Mouse (Mus musculus) midbrain, postnatal 0 days (tissue): ENCODE data around the gene Cacna2d2. TPM values are rescaled to one million over a fixed set of nuclear protein-coding genes. Genes with fewer than 3 reads are reported as not detected.
A peak's percentile ranks its signal among the peaks of the same experiment; 100 is the strongest.

Source experiments
- ATAC-seq: fragments of 200-750 bp; cut with Nextera tagmentation; 2 replicates; pipeline ENCODE4 v1.8.0; 2017; ENCODE audit warnings: moderate number of reproducible peaks, mild to moderate bottlenecking, moderate TSS enrichment, moderate library complexity; ENCODE audit not compliant: low FRiP score
- DNase-seq: peaks from one replicate; pipeline ENCODE4 v3.0.0-alpha.2; 2015; ENCODE audit warnings: low spot score
- H3K27ac ChIP-seq: fragments of 300-500 bp; sonication (generic); 2 replicates; pipeline ENCODE4 v1.5.1; 2014; ENCODE audit warnings: low read depth, mild to moderate bottlenecking, low read length, mixed read lengths
- H3K27me3 ChIP-seq: fragments of 300-500 bp; sonication (generic); 2 replicates; pipeline ENCODE4 v1.6.1; 2014; ENCODE audit warnings: low read length, control low read depth, mixed read lengths; ENCODE audit not compliant: insufficient read depth
- H3K36me3 ChIP-seq: fragments of 300-500 bp; sonication (generic); 2 replicates; pipeline ENCODE4 v1.6.1; 2014; ENCODE audit warnings: low read length, control low read depth, mixed read lengths; ENCODE audit not compliant: insufficient read depth
- H3K4me1 ChIP-seq: fragments of 300-500 bp; sonication (generic); 2 replicates; pipeline ENCODE4 v1.6.1; 2014; ENCODE audit warnings: mild to moderate bottlenecking, control low read depth, antibody characterized with exemption, low read length, mixed read lengths; ENCODE audit not compliant: insufficient read depth
- H3K4me2 ChIP-seq: fragments of 300-500 bp; sonication (generic); 2 replicates; pipeline ENCODE4 v1.6.1; 2014; ENCODE audit warnings: low read depth, mild to moderate bottlenecking, low read length, mixed read lengths; ENCODE audit not compliant: poor library complexity, severe bottlenecking
- H3K4me3 ChIP-seq: fragments of 300-500 bp; sonication (generic); 2 replicates; pipeline ENCODE4 v1.5.1; 2014; ENCODE audit warnings: low read depth, mild to moderate bottlenecking, low read length, moderate library complexity
- H3K9ac ChIP-seq: fragments of 300-500 bp; sonication (generic); replicated peaks from 2 replicates; pipeline ENCODE4 v1.6.1; 2014; ENCODE audit warnings: mild to moderate bottlenecking, low read length, moderate library complexity, mixed read lengths; ENCODE audit not compliant: poor library complexity, severe bottlenecking
- H3K9me3 ChIP-seq: fragments of 300-500 bp; sonication (generic); 2 replicates; pipeline ENCODE4 v1.6.1; 2016; ENCODE audit warnings: low read length, control low read depth
- CTCF ChIP-seq: IDR thresholded peaks from 2 replicates; pipeline ENCODE4 v1.5.1; 2016; ENCODE audit warnings: antibody characterized with exemption, mild to moderate bottlenecking
- WGBS: fragments of 180-500 bp; shearing (Covaris S2); extraction: QIAGEN DNeasy Blood & Tissue Kit; methylation state at CpG from one replicate; pipeline ENCODE4 v1.1.7; 2014; 5-methylcytosine and 5-hydroxymethylcytosine counted together
- polyA plus RNA-seq: library from polyadenylated mRNA; unstranded; fragments of >200 nt; fragmentation: Nextera tagmentation; extraction: Ambion mirVana; gene quantifications from 2 replicates; pipeline ENCODE4 v1.2.1, GENCODE M21; 2015
- total RNA-seq: library from RNA; depleted of rRNA; stranded (reverse); fragments of >200 nt; gene quantifications from 2 replicates; pipeline ENCODE4 v1.2.3, GENCODE M21; 2014

Gene Cacna2d2
- total and polyA plus RNA-seq, 2 experiments from 2014 or later, result 9.0 to 191 TPM

DNA sequence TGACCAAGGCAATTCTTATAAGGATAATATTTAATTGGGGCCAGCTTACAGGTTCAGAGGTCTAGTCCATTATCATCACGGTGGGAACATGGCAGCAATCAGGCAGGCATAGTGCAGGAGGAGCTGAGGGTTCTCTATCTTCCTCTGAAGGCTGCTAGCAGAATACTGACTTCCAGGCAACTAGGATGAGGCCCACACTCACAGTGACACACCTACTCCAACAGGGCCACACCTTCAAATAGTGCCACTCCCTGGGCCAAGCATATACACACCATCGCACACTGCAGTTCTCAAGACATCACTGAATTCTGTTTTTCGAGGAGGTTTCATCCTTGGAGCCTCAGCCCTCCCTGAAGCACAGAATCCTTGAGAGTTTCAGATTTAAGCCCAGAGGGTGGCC is 96.9 kb downstream of the Cacna2d2 start:
- ATAC-seq (no peak), DNase-seq (no peak)
- no peak for TF ChIP-seq CTCF
- no peaks in the 10 kb centered on the region for H3K27me3 ChIP-seq
- H3K9ac ChIP-seq, result no peak overlapping the region
- H3K36me3 ChIP-seq, result peaks cover 10% of the 10 kb centered on the region; the same call in 1 of the 2 replicates
- 88% methylated on average over 3 of the region's 3 CpGs for WGBS
- no peaks in the 10 kb centered on the region for H3K9me3 ChIP-seq
- H3K4me3 ChIP-seq, result no peak overlapping the region
- H3K4me1 ChIP-seq, result no peaks in the 10 kb centered on the region
- no peak overlapping the region for H3K4me2 ChIP-seq
- no peak overlapping the region for H3K27ac ChIP-seq

DNA sequence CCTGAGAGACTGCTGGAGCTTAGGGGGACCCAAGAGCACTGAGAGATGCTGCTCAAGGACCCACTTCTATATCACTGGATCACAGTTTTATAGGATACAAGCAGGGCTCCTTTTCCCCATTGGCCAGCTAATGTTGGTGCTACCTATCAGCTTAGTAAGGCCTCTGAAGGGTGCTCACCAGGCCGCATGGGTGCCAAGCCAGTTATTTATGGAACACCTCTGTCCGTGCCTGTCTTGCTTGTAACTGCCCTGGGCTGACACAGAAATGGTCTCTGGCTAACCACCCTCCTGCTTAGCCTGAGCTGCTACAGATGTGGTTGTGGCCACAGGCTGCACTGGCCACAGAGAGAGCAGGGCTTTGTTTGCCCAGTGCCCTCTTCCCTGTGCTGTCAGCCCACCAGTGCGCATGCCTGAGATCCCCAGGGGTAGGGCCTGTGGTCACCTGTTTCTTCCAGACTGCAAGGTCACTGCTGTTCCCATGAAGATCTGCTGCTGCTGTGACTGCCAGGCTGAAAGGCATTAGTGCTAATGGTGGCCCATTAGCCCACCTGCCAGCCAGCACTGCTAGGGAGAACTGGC is 101.4 kb downstream of the Cacna2d2 start:
- ATAC-seq (no peak), DNase-seq (no peak)
- no peaks in the 10 kb centered on the region for H3K9me3 ChIP-seq
- H3K27me3 ChIP-seq, result no peaks in the 10 kb centered on the region
- H3K4me1 ChIP-seq, result no peaks in the 10 kb centered on the region
- no peak for TF ChIP-seq CTCF
- no peak overlapping the region for H3K4me2 ChIP-seq
- 88% methylated on average over 3 of the region's 3 CpGs for WGBS
- H3K9ac ChIP-seq, result no peak overlapping the region
- H3K36me3 ChIP-seq, result peaks cover 10% of the 10 kb centered on the region; the same call in 1 of the 2 replicates
- H3K4me3 ChIP-seq, result no peak overlapping the region
- H3K27ac ChIP-seq, result no peak overlapping the region

DNA sequence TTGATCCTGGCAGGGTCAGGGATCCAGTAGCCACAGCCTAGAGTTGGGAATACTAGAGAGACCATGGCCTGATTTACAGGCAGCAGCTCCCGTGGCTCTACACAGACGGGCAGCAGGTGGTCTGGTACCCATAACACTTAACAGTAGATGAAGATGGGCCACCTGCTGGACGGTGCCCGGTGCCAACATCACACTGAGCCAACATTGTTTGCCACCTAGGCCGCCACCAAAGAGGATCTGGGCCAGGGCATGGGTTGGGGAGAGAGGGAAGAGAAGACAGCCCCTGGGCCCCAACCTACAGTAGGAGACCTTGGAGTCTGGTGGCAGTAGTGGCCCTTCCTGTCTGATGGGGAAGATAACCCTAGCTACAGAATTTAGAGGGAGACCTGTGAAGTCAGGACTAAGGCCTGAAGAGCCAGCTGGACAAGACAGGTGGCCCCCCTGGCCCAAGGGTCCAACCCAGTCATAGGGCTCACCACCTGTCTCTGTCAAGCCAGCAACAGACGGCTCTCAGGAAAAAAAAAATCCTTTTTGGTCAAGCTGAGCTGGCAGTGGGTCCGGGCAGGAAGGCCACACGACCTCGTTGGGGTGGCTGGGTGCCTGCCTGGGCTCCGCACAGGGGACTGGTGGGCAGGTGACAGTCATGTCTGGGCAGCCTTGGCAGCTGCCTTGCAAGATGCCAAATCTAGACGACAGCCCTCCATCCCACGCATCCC is 102.9 kb downstream of the Cacna2d2 start:
- WGBS, result 85% methylated on average over 12 of the region's 12 CpGs
- Histone ChIP-seq H3K9me3 (no peaks in the 10 kb centered on the region), H3K4me2 (no peak overlapping the region), H3K4me1 (no peaks in the 10 kb centered on the region), H3K27ac (no peak overlapping the region), H3K4me3 (no peak overlapping the region), H3K9ac (no peak overlapping the region), H3K36me3 (peaks cover 10% of the 10 kb centered on the region; the same call in 1 of the 2 replicates), H3K27me3 (no peaks in the 10 kb centered on the region)
- DNase-seq, result no peak
- no peak for ATAC-seq
- TF ChIP-seq CTCF, result no peak

DNA sequence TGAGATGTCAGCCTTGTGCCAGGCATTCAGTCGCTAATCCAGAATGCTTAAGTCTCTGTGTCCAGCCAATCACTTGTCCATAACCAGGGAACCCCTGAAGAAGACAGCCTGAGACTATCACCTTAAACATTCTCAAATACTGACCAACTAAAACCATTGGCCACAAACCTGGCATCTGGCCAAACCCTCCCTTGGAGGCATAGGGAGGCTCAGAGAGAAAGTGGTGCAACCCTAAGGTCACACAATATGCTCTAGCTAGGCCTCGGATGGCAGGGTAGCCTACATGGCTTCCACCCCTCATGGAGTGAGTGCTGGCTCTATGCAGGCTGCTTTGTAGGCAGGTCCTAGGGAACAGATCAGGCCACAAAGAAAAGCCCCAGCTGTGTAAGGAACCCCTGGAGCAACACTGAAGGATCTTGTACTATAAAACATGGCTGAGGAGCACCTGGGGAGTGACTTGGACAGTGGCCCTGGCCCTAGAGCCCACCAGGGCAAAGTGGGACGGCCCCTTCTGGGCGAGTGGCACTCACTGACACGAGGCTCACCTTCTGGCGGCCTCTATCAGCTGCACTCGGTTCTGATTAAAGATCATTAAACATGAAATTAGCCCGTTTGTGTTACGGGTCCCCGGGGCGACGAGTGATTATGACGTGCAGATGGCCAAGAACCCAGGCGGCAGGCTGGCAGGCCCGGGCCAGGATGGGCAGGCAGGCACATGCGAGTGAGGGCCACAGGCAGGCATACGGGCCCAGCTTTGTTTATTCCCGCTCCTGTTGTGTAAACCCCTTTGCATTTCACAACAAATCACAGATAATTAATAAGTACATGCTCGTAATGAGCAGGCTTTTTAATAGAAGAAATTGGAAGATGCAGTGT is 105.5 kb downstream of the Cacna2d2 start:
- Histone ChIP-seq H3K36me3 (no peaks in the 10 kb centered on the region), H3K4me3 (no peak overlapping the region), H3K4me1 (0 out of 2 replicates have a peak, but pooled peaks cover 3% of the 10 kb centered on the region), H3K27me3 (no peaks in the 10 kb centered on the region), H3K4me2 (no peak overlapping the region), H3K9me3 (no peaks in the 10 kb centered on the region), H3K9ac (no peak overlapping the region; the same call in 1 of the 2 replicates), H3K27ac (peak overlapping the region; percentile 34; the same call in 1 of the 2 replicates)
- WGBS, result 60% methylated on average over 19 of the region's 19 CpGs
- TF ChIP-seq CTCF, result no peak
- no peak for ATAC-seq
- no peak for DNase-seq

DNA sequence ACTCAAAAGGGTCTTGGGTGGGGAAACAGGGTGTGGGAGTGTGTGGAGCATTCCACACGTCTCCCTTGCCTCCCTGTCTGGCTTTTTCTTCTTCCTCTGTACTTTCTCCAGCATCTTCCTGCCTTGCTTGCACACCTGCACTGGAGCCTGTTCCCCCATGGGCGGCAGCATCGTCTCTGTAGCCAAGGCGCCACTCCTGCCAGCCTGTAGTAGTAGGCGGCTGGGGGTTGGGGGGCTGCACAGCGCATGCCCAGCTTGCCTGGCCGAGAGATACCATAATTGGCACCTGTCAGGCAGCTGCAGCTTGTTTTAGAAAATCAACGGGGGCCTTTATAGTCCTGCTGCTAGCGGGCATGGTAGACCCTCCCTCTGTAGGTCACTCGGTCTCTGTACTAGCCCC is 108.9 kb downstream of the Cacna2d2 start:
- WGBS, result 43% methylated on average over 10 of the region's 10 CpGs
- no peaks in the 10 kb centered on the region for H3K27me3 ChIP-seq
- no peak overlapping the region for H3K4me3 ChIP-seq
- DNase-seq, result peak; percentile 69
- no peaks in the 10 kb centered on the region for H3K9me3 ChIP-seq
- H3K9ac ChIP-seq, result no peak overlapping the region
- 0 out of 2 replicates have a peak, but pooled peaks cover 3% of the 10 kb centered on the region for H3K4me1 ChIP-seq
- H3K27ac ChIP-seq, result no peak overlapping the region
- 0 out of 2 replicates have a peak, but pooled peaks have one; percentile 17 for ATAC-seq
- H3K4me2 ChIP-seq, result 0 out of 2 replicates have a peak overlapping the region, but pooled peaks have one; percentile 5
- TF ChIP-seq CTCF, result peak; percentile 54
- peaks cover under 1% of the 10 kb centered on the region; the same call in 1 of the 2 replicates for H3K36me3 ChIP-seq
